Mouse (Mus musculus): ENCODE measurements around the gene Hdac10. TPM values are rescaled to one million over a fixed set of nuclear protein-coding genes. Genes with fewer than 3 reads are reported as not detected.

Hdac10 gene
- 31.3 and 36.0 TPM in 2 replicates for polyA plus RNA-seq (2012; rRNA removed)

GRCm38 (mm10) chr15:89128382-89129350 lies at the start of gene Hdac10:
Gene Hdac10, minus strand, starts transcription at chr15:89128700.
- Histone ChIP-seq H3K4me3 (ENCODE audit: insufficient read depth, low read length) (peak within 1 kb of the TSS; percentile 57), H3K27ac (ENCODE audit: insufficient read depth, low read length) (peak within 1 kb of the TSS; percentile 38), H3K4me1 (ENCODE audit: control insufficient read depth, insufficient read depth, low read length) (peaks cover 3% of the 10 kb centered on the region; the same call in 1 of the 2 replicates)
- TF ChIP-seq CTCF (IDR thresholded peaks at IDR 0.05; ENCODE audit: extremely low read depth, insufficient read depth, low read length) (peak; percentile 88), POLR2A (IDR thresholded peaks at IDR 0.05; ENCODE audit: extremely low read depth, insufficient read depth, low read length) (peak; percentile 55; the same call in 1 of the 2 replicates)

DNA sequence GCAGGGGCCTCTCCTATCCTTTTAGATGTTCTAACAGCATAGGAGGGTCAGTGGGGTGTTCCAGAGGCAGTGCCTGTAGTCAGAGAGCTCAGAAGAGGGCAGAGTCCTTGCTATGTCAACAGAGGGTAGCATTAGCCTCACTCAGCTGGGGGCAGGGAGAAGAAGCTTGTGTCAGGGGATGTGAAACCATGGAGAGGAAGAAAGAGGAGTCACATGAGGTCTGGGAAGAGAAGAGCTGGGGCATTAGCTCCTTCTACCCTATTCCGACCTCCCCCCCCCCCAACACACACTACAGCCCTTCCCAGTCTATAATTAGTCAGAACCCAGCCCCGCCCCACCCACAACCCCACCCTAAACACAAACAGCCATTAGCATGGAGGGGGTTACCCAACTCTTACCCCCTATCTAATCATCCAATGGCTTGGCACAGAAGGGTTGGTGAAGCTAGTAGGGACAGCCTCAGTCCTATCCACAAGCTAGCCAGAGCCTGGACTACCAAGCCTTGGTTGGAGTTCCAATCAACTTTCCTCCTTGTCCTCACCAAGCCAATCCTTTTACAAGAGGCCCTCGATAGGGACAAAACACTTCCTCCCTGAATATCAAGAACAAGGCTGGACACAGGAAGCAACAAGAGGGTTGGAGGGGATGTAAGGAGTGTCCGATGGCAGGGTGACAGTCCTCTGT lies 49.2 kb upstream of the Hdac10 start:
- no peak for TF ChIP-seq CTCF (IDR thresholded peaks at IDR 0.05; ENCODE audit: extremely low read depth, insufficient read depth, low read length)
- TF ChIP-seq POLR2A (IDR thresholded peaks at IDR 0.05; ENCODE audit: extremely low read depth, insufficient read depth, low read length), result no peak
- peaks cover 4% of the 10 kb centered on the region; the same call in 1 of the 2 replicates for H3K4me1 ChIP-seq (ENCODE audit: control insufficient read depth, insufficient read depth, low read length)
- H3K4me3 ChIP-seq (ENCODE audit: insufficient read depth, low read length), result no peak overlapping the region
- 0 out of 2 replicates have a peak overlapping the region, but pooled peaks have one; percentile 26 for H3K27ac ChIP-seq (ENCODE audit: insufficient read depth, low read length)

- no peak overlapping the region for H3K4me3 ChIP-seq (ENCODE audit: insufficient read depth, low read length)
- 0 out of 2 replicates have a peak overlapping the region, but pooled peaks have one; percentile 11 for H3K27ac ChIP-seq (ENCODE audit: insufficient read depth, low read length)
- H3K4me1 ChIP-seq (ENCODE audit: control insufficient read depth, insufficient read depth, low read length), result peaks cover 5% of the 10 kb centered on the region; the same call in 1 of the 2 replicates
- no peak for TF ChIP-seq CTCF (IDR thresholded peaks at IDR 0.05; ENCODE audit: extremely low read depth, insufficient read depth, low read length)
- no peak for TF ChIP-seq POLR2A (IDR thresholded peaks at IDR 0.05; ENCODE audit: extremely low read depth, insufficient read depth, low read length)
Measured at GRCm38 (mm10) chr15:89177121-89177520, 48.6 kb upstream of the Hdac10 start.

DNA sequence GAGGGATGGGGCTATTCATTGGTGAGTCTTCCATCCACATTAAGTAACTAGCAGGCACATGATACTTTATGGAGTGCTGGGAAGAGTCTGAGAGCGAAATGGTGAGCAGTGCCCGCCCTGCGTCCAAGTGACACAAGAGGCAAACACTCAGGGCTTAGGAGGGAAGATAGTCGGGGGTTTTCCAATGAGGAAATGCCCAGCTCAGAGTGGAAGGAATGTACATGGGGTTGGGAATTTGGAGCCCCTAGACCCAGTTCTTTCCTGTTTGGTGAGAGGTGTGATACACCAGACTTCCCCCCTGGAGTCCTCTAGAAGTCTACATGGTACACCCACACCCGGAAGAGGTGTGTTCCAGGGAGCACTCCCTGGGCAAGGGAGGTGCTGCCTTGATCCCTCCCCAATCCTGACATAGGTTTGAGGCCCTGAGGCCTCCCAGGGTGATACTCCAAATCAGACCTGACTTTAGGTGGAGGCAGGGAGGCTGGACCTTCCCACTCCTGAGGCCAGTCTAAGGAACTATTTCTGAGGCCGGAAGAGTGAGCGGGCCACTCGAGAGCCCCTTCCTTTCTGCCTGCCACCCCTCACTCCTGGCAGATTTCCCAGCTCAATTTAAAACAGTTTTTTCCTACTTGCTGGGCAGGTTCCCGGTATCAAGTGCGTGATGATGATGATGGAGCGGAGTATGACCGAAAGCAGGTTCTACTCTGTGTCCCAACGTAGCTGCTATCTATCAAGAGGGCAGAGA lies 47.1 kb upstream of the Hdac10 start:
- no peak overlapping the region for H3K27ac ChIP-seq (ENCODE audit: insufficient read depth, low read length)
- H3K4me3 ChIP-seq (ENCODE audit: insufficient read depth, low read length), result no peak overlapping the region
- TF ChIP-seq CTCF (IDR thresholded peaks at IDR 0.05; ENCODE audit: extremely low read depth, insufficient read depth, low read length) (no peak), POLR2A (IDR thresholded peaks at IDR 0.05; ENCODE audit: extremely low read depth, insufficient read depth, low read length) (no peak)
- H3K4me1 ChIP-seq (ENCODE audit: control insufficient read depth, insufficient read depth, low read length), result peaks cover 5% of the 10 kb centered on the region; the same call in 1 of the 2 replicates

- H3K4me3 ChIP-seq (ENCODE audit: insufficient read depth, low read length), result no peak overlapping the region
- TF ChIP-seq CTCF (IDR thresholded peaks at IDR 0.05; ENCODE audit: extremely low read depth, insufficient read depth, low read length) (no peak), POLR2A (IDR thresholded peaks at IDR 0.05; ENCODE audit: extremely low read depth, insufficient read depth, low read length) (no peak)
- H3K27ac ChIP-seq (ENCODE audit: insufficient read depth, low read length), result no peak overlapping the region
- H3K4me1 ChIP-seq (ENCODE audit: control insufficient read depth, insufficient read depth, low read length), result peaks cover 10% of the 10 kb centered on the region
Measured at GRCm38 (mm10) chr15:89174889-89175339, 46.4 kb upstream of the Hdac10 start.

DNA sequence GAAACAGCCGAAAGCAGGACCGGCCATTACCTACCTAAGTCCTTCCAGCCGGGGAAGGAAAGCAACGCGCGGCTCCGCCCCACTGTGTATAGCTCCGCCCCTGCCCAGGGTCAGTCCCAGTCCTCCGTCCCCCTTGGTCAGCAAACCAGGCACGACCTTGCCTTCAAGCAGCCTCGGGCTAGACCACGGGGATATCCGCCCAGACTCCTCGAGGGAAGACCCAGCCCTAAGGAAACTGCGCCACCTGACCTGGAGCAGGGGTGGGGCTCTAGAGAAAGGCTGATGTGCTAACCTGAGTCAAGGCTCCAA lies 45.4 kb upstream of the Hdac10 start:
- H3K27ac ChIP-seq (ENCODE audit: insufficient read depth, low read length), result no peak overlapping the region
- peaks cover 11% of the 10 kb centered on the region for H3K4me1 ChIP-seq (ENCODE audit: control insufficient read depth, insufficient read depth, low read length)
- H3K4me3 ChIP-seq (ENCODE audit: insufficient read depth, low read length), result peak overlapping the region; percentile 33
- TF ChIP-seq CTCF (IDR thresholded peaks at IDR 0.05; ENCODE audit: extremely low read depth, insufficient read depth, low read length), result no peak
- TF ChIP-seq POLR2A (IDR thresholded peaks at IDR 0.05; ENCODE audit: extremely low read depth, insufficient read depth, low read length), result 0 out of 2 replicates have a peak, but pooled peaks have one; percentile 15

DNA sequence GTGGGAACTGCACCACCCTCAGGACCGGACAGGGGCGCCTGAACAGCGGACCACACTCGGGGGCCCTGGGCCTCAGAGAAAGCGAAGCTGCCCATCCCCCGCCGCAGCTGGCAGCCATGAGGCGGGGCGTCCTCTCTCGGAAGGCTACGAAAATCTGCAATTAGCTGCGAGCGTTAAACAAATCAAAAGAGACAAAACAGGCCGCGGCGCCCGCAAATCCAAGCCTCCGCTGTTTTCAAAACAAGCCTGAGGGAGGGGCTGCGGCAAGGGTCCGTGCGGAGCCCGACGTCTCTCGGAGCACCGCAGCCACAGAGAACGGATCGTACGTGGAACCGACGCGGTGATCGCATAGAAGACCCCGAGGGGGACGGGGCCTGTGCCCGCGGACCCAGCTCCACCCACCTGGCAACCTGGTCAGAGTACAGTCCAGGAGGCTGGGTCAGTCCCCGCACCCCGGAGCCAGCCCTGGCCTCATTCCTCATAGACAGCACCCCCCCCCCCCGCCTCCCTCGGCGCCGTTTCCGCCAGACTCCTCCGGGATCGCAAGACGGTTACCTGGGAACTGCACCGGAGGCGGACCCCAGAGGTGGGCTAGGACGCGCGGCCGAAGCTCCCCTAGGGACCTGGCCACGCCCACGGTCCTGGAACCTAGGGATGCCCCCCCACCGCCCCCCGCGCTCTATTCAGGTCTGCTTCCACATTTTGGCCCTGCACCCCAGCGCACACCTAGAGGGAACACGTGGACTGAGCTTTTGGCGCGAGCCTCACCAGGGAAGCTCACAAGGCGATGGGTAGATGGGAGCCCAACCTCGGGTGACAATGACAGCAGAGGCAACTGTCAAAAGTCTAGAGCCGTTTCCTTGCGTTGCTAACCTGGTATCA lies 44.8 kb upstream of the Hdac10 start:
- peak overlapping the region; percentile 33 for H3K4me3 ChIP-seq (ENCODE audit: insufficient read depth, low read length)
- no peak for TF ChIP-seq POLR2A (IDR thresholded peaks at IDR 0.05; ENCODE audit: extremely low read depth, insufficient read depth, low read length)
- no peak for TF ChIP-seq CTCF (IDR thresholded peaks at IDR 0.05; ENCODE audit: extremely low read depth, insufficient read depth, low read length)
- H3K27ac ChIP-seq (ENCODE audit: insufficient read depth, low read length), result peak overlapping the region; percentile 79
- H3K4me1 ChIP-seq (ENCODE audit: control insufficient read depth, insufficient read depth, low read length), result peaks cover 11% of the 10 kb centered on the region

- H3K27ac ChIP-seq (ENCODE audit: insufficient read depth, low read length), result peak overlapping the region; percentile 79; the same call in 1 of the 2 replicates
- H3K4me3 ChIP-seq (ENCODE audit: insufficient read depth, low read length), result peak overlapping the region; percentile 33
- peaks cover 9% of the 10 kb centered on the region for H3K4me1 ChIP-seq (ENCODE audit: control insufficient read depth, insufficient read depth, low read length)
- no peak for TF ChIP-seq CTCF (IDR thresholded peaks at IDR 0.05; ENCODE audit: extremely low read depth, insufficient read depth, low read length)
- no peak for TF ChIP-seq POLR2A (IDR thresholded peaks at IDR 0.05; ENCODE audit: extremely low read depth, insufficient read depth, low read length)
Measured at GRCm38 (mm10) chr15:89172276-89172935, 43.9 kb upstream of the Hdac10 start.

Data from cortical plate, adult 2 months (tissue).